ENCODE assay signal across 8 mouse cellular contexts in the genomic region with DNA sequence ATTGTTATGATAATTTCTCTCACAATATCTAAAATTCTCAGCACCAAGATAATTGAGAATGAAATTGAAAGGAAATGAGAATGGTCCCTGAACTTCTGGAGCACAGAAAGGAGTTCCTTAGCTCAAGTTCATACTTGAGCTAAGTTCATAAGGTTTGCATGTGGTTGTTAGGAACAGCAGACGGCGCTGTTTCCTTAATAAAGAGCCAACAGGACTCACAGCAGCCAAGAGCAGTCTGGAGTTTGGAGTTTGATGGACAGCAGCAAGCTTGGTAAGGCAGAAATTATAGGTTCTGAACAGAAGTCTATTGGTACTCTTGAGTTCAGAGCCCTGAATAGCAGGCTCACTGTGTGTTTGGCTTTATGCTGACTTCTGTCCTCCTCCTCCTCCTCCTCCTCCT. TPM values are rescaled to one million over a fixed set of nuclear protein-coding genes. Genes with fewer than 3 reads are reported as not detected.
DNase-seq lines count a peak whose midpoint lies in the region; ATAC-seq and TF ChIP-seq lines count a peak whose summit lies in the region.

No protein-coding gene starts in this region.

- no peak for ATAC-seq in intestine, postnatal 0 days
- ATAC-seq in intestine, embryonic 15.5 days, result no peak
- no peak for ATAC-seq in Patski

- in situ Hi-C loops in Patski (cut with MboI; ENCODE audit: low pct_unique_long_range_greater_than_20kb), result loop anchor here (10.0 kb wide), 1 partner anchor 692 kb away; no protein-coding TSS in a partner anchor

- CTCF ChIA-PET in Patski (lab: Charles Lee), result no interaction called here

- peak; percentile 76 for TF ChIP-seq CTCF in intestine, postnatal 0 days (IDR thresholded peaks at IDR 0.05; ENCODE audit: low read depth)
- TF ChIP-seq CTCF in Patski (IDR thresholded peaks at IDR 0.05), result peak; percentile 32

- POLR2A ChIA-PET in Patski (lab: Charles Lee), result no interaction called here

- no peak overlapping the region for H3K27ac ChIP-seq in intestine, postnatal 0 days (ENCODE audit: low read depth, low read length)
- no peak overlapping the region for H3K27ac ChIP-seq in intestine, embryonic 15.5 days
- H3K27ac ChIP-seq in limb, embryonic 10.5 days, result no peak overlapping the region

- no peaks in the 10 kb centered on the region for H3K9me3 ChIP-seq in intestine, postnatal 0 days (ENCODE audit: control insufficient read depth)
- H3K9me3 ChIP-seq in intestine, embryonic 15.5 days, result no peaks in the 10 kb centered on the region
- no peaks in the 10 kb centered on the region for H3K9me3 ChIP-seq in limb, embryonic 10.5 days (replicated peaks)

- no peak overlapping the region for H3K4me3 ChIP-seq in intestine, postnatal 0 days (ENCODE audit: low read depth, low read length)
- H3K4me3 ChIP-seq in intestine, embryonic 15.5 days (replicated peaks), result no peak overlapping the region
- no peak overlapping the region for H3K4me3 ChIP-seq in limb, embryonic 10.5 days

- H3K27me3 ChIP-seq in intestine, postnatal 0 days (replicated peaks; ENCODE audit: control insufficient read depth, insufficient read depth, low read length), result no peaks in the 10 kb centered on the region
- H3K27me3 ChIP-seq in intestine, embryonic 15.5 days (replicated peaks), result no peaks in the 10 kb centered on the region
- H3K27me3 ChIP-seq in Patski, result peaks cover 25% of the 10 kb centered on the region
- H3K27me3 ChIP-seq in limb, embryonic 10.5 days (ENCODE audit: low read depth, poor library complexity, severe bottlenecking), result no peaks in the 10 kb centered on the region

- DNase-seq in CD4-positive, CD25-positive, alpha-beta regulatory T cell, adult 2 months (ENCODE audit: low read depth, low spot score), result peak; percentile 60
- DNase-seq in Patski (ENCODE audit: low read depth, low spot score), result no peak
- peak; percentile 6 for DNase-seq in fibroblast of lung, adult 2 months (ENCODE audit: low read depth)
- DNase-seq in limb, embryonic 10.5 days (ENCODE audit: low spot score), result peak; percentile 51
- DNase-seq in thymus, postnatal 4 days, result peak; percentile 53
- no peak for DNase-seq in natural killer cell, adult 2 months (ENCODE audit: low spot score in 2 of 2)

- no peak overlapping the region for H3K4me2 ChIP-seq in intestine, postnatal 0 days (replicated peaks; ENCODE audit: low read depth)
- no peak overlapping the region for H3K4me2 ChIP-seq in intestine, embryonic 15.5 days (replicated peaks)

- 24% methylated on average over 2 of the region's 2 CpGs for WGBS in intestine, postnatal 0 days
- WGBS in intestine, embryonic 15.5 days, result 11% methylated on average over 2 of the region's 2 CpGs
- WGBS in limb, embryonic 10.5 days, result 15% methylated on average over 2 of the region's 2 CpGs

- H3K36me3 ChIP-seq in intestine, postnatal 0 days (ENCODE audit: control insufficient read depth, insufficient read depth), result no peaks in the 10 kb centered on the region
- H3K36me3 ChIP-seq in intestine, embryonic 15.5 days, result no peaks in the 10 kb centered on the region
- no peaks in the 10 kb centered on the region for H3K36me3 ChIP-seq in limb, embryonic 10.5 days

- H3K9ac ChIP-seq in intestine, postnatal 0 days (ENCODE audit: low read depth, low read length), result no peak overlapping the region
- H3K9ac ChIP-seq in intestine, embryonic 15.5 days, result no peak overlapping the region

- H3K4me1 ChIP-seq in intestine, postnatal 0 days (replicated peaks; ENCODE audit: control insufficient read depth, insufficient read depth, low read length), result no peaks in the 10 kb centered on the region
- no peaks in the 10 kb centered on the region for H3K4me1 ChIP-seq in intestine, embryonic 15.5 days (replicated peaks)
- peaks cover 22% of the 10 kb centered on the region for H3K4me1 ChIP-seq in limb, embryonic 10.5 days

RNA-seq across cellular contexts. Expression of gene 4930469K13Rik, which starts 24.8 kb away (rescaled TPM):
- not detected in 2 replicates for polyA plus RNA-seq in intestine, postnatal 0 days (2015; fragmentation: Nextera tagmentation; extraction: Ambion mirVana)
- polyA plus RNA-seq in intestine, embryonic 15.5 days (2015; fragmentation: Nextera tagmentation; extraction: Ambion mirVana), result not detected in 2 replicates
- polyA plus RNA-seq in Patski (2021), result not detected
- not detected in 2 replicates for polyA plus RNA-seq in limb, embryonic 10.5 days (2016; fragmentation: Nextera tagmentation; extraction: Ambion mirVana)

Comparison
In these comparisons a context has a peak if more than half of its experiments do, and no peak if none do; other contexts are left out.
1. DNase-seq: peak in CD4-positive, CD25-positive, alpha-beta regulatory T cell, adult 2 months (single experiment), fibroblast of lung, adult 2 months (single experiment), limb, embryonic 10.5 days (single experiment) and thymus, postnatal 4 days (single experiment); none in Patski (single experiment) and natural killer cell, adult 2 months (0 of 2).